Mouse (Mus musculus) 3134 (cell line): ENCODE results near the gene Bzw1.
A peak's percentile ranks its signal among the peaks of the same experiment; 100 is the strongest.
"Not testable (repeated sequence)": the region's sequence is repeated elsewhere in the genome, so short reads cannot be mapped to it uniquely, and the experiment has no call there.

Experiments used
- DNase-seq: peaks from one replicate; pipeline ENCODE4 v3.0.0-alpha.2; 2011; ENCODE audit warnings: low spot score; ENCODE audit not compliant: insufficient read length; ENCODE audit errors: extremely low read depth

The Bzw1 gene

GRCm38 (mm10) chr1:58392652-58393283, at the start of gene Bzw1:
TSS of gene Bzw1 (plus strand) at chr1:58392898.
- peak; percentile 93 for DNase-seq

GRCm38 (mm10) chr1:58343861-58344260, 48.8 kb upstream of the Bzw1 start:
- DNase-seq: no peak

GRCm38 (mm10) chr1:58344570-58344969, 48.1 kb upstream of the Bzw1 start:
- no peak for DNase-seq

GRCm38 (mm10) chr1:58346159-58346558, 46.5 kb upstream of the Bzw1 start:
- no peak for DNase-seq

GRCm38 (mm10) chr1:58348712-58349111, 44.0 kb upstream of the Bzw1 start:
- DNase-seq: no peak

- DNase-seq: no peak
Measured at GRCm38 (mm10) chr1:58353238-58353893, 39.3 kb upstream of the Bzw1 start.

- peak; percentile 75 for DNase-seq
Measured at GRCm38 (mm10) chr1:58358958-58359901, 33.5 kb upstream of the Bzw1 start.

DNA sequence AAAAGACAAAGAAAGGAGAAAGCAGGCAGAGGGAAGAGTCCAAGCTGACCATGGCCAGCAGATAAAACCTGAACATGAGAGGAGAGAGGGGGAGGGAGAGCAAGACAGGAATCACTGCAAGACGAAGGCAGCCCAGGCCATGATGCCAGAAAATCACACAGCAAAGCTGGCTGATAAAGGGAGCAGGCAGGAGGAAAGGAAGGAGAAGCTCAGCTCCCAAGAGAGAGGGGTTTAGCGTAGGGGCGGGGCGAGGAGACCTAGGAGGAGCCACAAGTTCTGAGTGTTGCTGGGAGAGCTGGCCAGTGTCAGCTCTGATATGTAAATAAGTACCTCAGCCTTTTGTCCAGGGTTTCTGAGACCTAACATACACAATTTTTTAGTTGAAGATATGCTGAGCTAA, 30.4 kb upstream of the Bzw1 start:
- peak; percentile 70 for DNase-seq

- no peak for DNase-seq
Measured at GRCm38 (mm10) chr1:58364551-58364950, 28.1 kb upstream of the Bzw1 start.

GRCm38 (mm10) chr1:58365829-58366228, 26.9 kb upstream of the Bzw1 start:
- DNase-seq: no peak

GRCm38 (mm10) chr1:58366737-58367471, 25.8 kb upstream of the Bzw1 start:
- DNase-seq: no peak

GRCm38 (mm10) chr1:58369716-58370115, 23.0 kb upstream of the Bzw1 start:
- DNase-seq: no peak

GRCm38 (mm10) chr1:58374266-58374665, 18.4 kb upstream of the Bzw1 start:
- DNase-seq: not testable (repeated sequence)

DNA sequence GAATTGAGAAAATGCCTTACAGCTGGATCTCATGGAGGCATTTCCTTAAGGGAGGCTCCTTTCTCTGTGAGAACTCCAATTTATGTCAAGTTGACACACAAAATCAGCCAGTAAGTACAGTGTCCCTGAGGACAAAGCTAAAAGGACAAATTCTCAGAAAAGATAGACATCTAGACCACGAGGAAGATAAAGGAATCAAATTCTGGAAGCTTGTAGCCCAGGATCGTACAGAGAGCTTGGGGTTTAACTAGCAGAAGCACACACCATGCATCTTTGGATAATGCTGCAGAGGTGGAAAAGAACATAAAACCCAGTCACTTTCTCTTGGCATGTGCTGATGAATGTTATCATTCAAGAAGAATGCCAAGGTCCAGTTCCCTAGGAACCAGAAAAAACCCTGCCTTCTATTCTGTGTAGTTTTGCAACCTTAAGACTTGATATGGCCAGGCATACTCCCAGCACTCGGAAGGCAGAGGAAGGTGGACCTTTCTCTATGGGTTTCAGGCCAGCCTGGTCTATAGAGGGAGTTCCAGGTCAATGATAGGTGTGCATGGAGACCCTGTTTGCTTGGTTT, 17.0 kb upstream of the Bzw1 start:
- DNase-seq: no peak

GRCm38 (mm10) chr1:58382586-58383281, 10.0 kb upstream of the Bzw1 start:
- no peak for DNase-seq

DNA sequence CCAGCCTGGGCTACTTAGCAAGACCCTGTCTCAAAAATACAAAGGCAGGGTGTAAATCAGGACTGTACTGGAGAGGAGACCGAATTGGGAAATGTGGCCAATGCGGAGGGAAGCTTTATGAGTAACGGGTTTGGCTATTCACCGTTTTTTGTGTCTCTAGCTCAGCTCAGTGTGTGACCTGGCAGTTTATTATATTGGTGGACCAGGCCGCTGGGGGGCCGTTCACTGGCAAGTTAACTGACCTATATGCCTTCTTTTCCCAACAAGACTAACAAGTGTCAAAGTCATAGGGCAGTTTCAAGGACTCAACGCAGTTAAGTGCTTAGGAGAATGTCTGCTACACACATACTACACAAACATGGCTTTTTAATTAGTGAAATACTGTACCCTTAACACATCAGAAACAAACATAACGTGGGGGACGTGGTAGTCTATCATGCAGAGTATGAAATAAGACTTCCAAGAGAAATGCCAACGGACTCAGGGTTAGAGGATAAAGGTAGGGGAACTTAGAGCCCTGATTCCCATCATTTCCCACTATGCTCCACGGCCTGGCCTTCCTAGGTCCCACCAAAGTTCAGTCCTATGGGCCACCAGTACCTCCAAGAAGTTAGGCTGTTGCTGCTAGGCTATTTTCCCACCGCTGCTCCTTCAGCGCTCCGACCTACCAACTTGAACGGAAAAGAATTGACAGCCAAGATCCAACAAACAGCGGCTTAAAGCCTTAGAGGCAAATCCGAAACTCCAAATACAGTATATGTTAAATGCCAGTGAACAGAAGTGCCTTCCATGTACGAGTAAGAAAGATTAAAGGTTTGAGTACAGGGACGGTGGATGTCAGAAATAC, 1.1 kb upstream of the Bzw1 start:
- no peak for DNase-seq

DNA sequence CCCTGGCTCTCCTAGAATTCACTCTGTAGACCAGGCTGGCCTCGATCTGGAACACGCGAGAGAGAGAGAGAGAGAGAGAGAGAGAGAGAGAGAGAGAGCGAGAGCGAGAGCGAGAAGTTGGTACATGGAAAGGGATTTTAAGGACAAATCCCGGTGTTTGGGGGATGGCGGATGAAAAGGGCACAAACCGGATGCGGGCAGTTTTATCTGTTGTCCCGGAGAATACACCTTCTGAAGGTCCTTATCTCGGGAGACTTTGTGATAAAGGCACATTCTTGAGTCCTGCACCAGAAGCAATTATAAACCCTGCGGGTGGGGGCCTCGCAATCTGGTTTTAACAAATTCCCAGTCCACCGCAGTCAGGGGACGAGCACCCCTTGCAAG, 438 bp upstream of the Bzw1 start:
- no peak for DNase-seq

DNA sequence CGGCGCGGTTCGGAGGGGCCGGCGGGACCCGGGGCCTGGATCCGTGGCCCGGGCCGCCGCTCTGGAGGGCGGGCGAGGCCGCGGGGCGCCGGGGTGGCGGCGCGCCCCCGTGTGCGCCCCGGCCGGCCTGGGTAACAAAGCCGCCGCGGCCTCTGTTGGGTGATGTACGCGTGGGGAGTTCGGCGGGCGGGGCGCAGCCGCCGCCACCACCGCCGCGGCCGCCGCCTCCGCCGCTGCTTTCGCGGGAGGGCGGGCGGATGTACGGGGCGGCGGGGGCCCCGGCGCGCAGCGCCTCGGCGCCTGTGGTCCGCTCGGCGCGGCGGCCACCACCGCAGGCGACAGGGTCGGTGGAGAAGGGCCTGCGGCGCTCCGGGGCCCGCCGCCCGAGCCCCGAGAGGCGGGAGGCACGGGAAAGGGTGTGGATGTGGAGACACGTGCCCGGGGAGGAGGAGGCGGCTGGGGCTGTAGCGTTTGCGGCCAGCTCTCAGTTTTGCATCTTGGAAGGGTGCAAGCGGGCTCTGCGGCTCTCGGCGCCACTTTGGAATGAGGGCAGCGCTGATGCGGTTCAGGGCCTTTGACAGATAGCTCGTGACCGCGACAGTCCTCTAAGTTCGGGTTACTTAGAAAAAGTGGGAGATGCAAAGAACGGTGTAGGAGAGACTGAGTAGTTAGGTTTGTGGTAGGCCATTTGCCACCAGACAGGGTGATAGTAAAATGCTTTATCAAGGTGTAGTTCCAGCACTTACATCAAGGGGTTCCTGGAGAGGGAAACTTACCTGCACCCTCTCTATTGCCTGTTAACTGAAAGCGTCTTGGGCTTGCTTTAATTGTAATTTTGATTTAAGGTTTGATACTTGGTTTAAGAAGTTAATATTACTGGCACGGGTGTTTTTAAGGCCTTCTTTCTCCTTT, 842 bp downstream of the Bzw1 start:
- peak; percentile 59 for DNase-seq
